Comparison of ENCODE assay signal across 17 mouse cellular contexts in genomic region chr10:69466201-69466585, GRCm38 (mm10).
DNase-seq lines count a peak whose midpoint lies in the region; ATAC-seq lines count a peak whose summit lies in the region.
"Had no signal": no experiment of that assay in that cellular context is flagged by ENCODE, and none has a peak within 500 bp of the region (broad histone marks: within the 10 kb centered on the region; RNA-seq: fewer than 3 reads in every experiment).

No protein-coding gene starts in this region.

- H3K4me2 ChIP-seq in forebrain, embryonic 12.5 days = 0 out of 2 replicates have a peak overlapping the region, but pooled peaks have one; percentile 24
- H3K4me2 ChIP-seq in hindbrain, embryonic 15.5 days = peak overlapping the region; percentile 48
- peak overlapping the region; percentile 28 for H3K4me2 ChIP-seq in neural tube, embryonic 12.5 days (replicated peaks)
- H3K4me2 ChIP-seq: embryonic facial prominence, embryonic 13.5 days; heart, embryonic 12.5 days; kidney, embryonic 15.5 days; liver, embryonic 15.5 days had no signal

- no peak overlapping the region for H3K9ac ChIP-seq in forebrain, embryonic 12.5 days
- H3K9ac ChIP-seq in hindbrain, embryonic 15.5 days = no peak overlapping the region
- no peak overlapping the region for H3K9ac ChIP-seq in neural tube, embryonic 12.5 days
- H3K9ac ChIP-seq: embryonic facial prominence, embryonic 13.5 days; heart, embryonic 12.5 days; kidney, embryonic 15.5 days; liver, embryonic 15.5 days had no signal

- no peak overlapping the region for H3K4me3 ChIP-seq in forebrain, embryonic 12.5 days (replicated peaks)
- H3K4me3 ChIP-seq in hindbrain, embryonic 15.5 days = no peak overlapping the region
- H3K4me3 ChIP-seq in neural tube, embryonic 12.5 days = no peak overlapping the region
- H3K4me3 ChIP-seq: embryonic facial prominence, embryonic 13.5 days; heart, embryonic 12.5 days; kidney, embryonic 15.5 days; liver, embryonic 15.5 days; myocyte had no signal

- no peaks in the 10 kb centered on the region for H3K9me3 ChIP-seq in forebrain, embryonic 12.5 days
- H3K9me3 ChIP-seq in hindbrain, embryonic 15.5 days = no peaks in the 10 kb centered on the region
- H3K9me3 ChIP-seq in neural tube, embryonic 12.5 days = no peaks in the 10 kb centered on the region
- H3K9me3 ChIP-seq: embryonic facial prominence, embryonic 13.5 days; heart, embryonic 12.5 days; kidney, embryonic 15.5 days; liver, embryonic 15.5 days had no signal

- H3K36me3 ChIP-seq in forebrain, embryonic 12.5 days (replicated peaks) = no peaks in the 10 kb centered on the region
- no peaks in the 10 kb centered on the region for H3K36me3 ChIP-seq in hindbrain, embryonic 15.5 days
- no peaks in the 10 kb centered on the region for H3K36me3 ChIP-seq in neural tube, embryonic 12.5 days
- H3K36me3 ChIP-seq: embryonic facial prominence, embryonic 13.5 days; heart, embryonic 12.5 days; kidney, embryonic 15.5 days; liver, embryonic 15.5 days had no signal

- peak; percentile 24 for ATAC-seq in forebrain, embryonic 12.5 days (ENCODE audit: low FRiP score)
- no peak for ATAC-seq in hindbrain, embryonic 15.5 days (ENCODE audit: low FRiP score, low read depth)
- ATAC-seq in neural tube, embryonic 12.5 days (ENCODE audit: low FRiP score, low read depth) = no peak
- ATAC-seq: activated CD4-positive, CD25-positive, alpha-beta regulatory T cell, adult 4 months had no signal

- DNase-seq in brain, adult 2 months (ENCODE audit: low read depth, low spot score) = peak; percentile 60
- no peak for DNase-seq in frontal cortex, postnatal 36 days (ENCODE audit: low spot score in 2 of 2)
- DNase-seq in spleen, postnatal 10 days (ENCODE audit: low spot score in 2 of 2) = no peak
- no peak for DNase-seq in urinary bladder, postnatal 4 days (ENCODE audit: low spot score in 2 of 2)
- no peak for DNase-seq in embryo, embryonic 10 days (ENCODE audit: low spot score)
- DNase-seq: cerebellum, adult 9-11 months; thymus, adult 18-20 months had no signal

- WGBS in forebrain, embryonic 12.5 days = 48% methylated on average over 2 of the region's 2 CpGs
- 36% methylated on average over 2 of the region's 2 CpGs for WGBS in hindbrain, embryonic 15.5 days
- 50% methylated on average over 2 of the region's 2 CpGs for WGBS in neural tube, embryonic 12.5 days

- H3K4me1 ChIP-seq in forebrain, embryonic 12.5 days = peaks cover 33% of the 10 kb centered on the region
- peaks cover 48% of the 10 kb centered on the region for H3K4me1 ChIP-seq in hindbrain, embryonic 15.5 days (replicated peaks)
- peaks cover 22% of the 10 kb centered on the region for H3K4me1 ChIP-seq in neural tube, embryonic 12.5 days
- H3K4me1 ChIP-seq: heart, embryonic 12.5 days; kidney, embryonic 15.5 days; liver, embryonic 15.5 days had no signal

- H3K27ac ChIP-seq in forebrain, embryonic 12.5 days = peak overlapping the region; percentile 85
- peak overlapping the region; percentile 91 for H3K27ac ChIP-seq in hindbrain, embryonic 15.5 days (replicated peaks)
- H3K27ac ChIP-seq in neural tube, embryonic 12.5 days = peak overlapping the region; percentile 70
- H3K27ac ChIP-seq: embryonic facial prominence, embryonic 13.5 days; kidney, embryonic 15.5 days; liver, embryonic 15.5 days; macrophage had no signal

- no peaks in the 10 kb centered on the region for H3K27me3 ChIP-seq in forebrain, embryonic 12.5 days
- H3K27me3 ChIP-seq in hindbrain, embryonic 15.5 days = no peaks in the 10 kb centered on the region
- H3K27me3 ChIP-seq in neural tube, embryonic 12.5 days (replicated peaks) = no peaks in the 10 kb centered on the region
- H3K27me3 ChIP-seq: embryonic facial prominence, embryonic 13.5 days; heart, embryonic 12.5 days; kidney, embryonic 15.5 days; liver, embryonic 15.5 days had no signal
